Mouse (Mus musculus): ENCODE measurements around the gene Papss1. TPM values are rescaled to one million over a fixed set of nuclear protein-coding genes. Genes with fewer than 3 reads are reported as not detected.

The Papss1 gene
- total RNA-seq, 1 experiment from 2014 or later = 15.7 TPM

- ATAC-seq (ENCODE audit: extremely low read depth, insufficient number of reproducible peaks, low FRiP score, poor library complexity, severe bottlenecking) = no peak
Measured at GRCm38 (mm10) chr3:131691202-131691601, 126.6 kb downstream of the Papss1 start.

Other genes with a start within 250 kb of the Papss1 start
- 50.2 and 60.1 TPM in 2 replicates for gene Sgms2, start 73.4 kb upstream of the Papss1 start, total RNA-seq (2017)